Mouse (Mus musculus) CH12.LX (cell line): ENCODE measurements around the gene Ankib1. TPM values are rescaled to one million over a fixed set of nuclear protein-coding genes. Genes with fewer than 3 reads are reported as not detected.

Source experiments
- DNase-seq: peaks from one replicate; pipeline ENCODE4 v3.0.0-alpha.2; 2013; ENCODE audit errors: extremely low read depth
- H3K27ac ChIP-seq: 2 replicates; pipeline ENCODE4 v1.5.1; 2012; ENCODE audit warnings: low read depth, mild to moderate bottlenecking, control low read depth, moderate library complexity; ENCODE audit not compliant: insufficient read depth
- H3K27me3 ChIP-seq: replicated peaks from 2 replicates; pipeline ENCODE3; 2012; ENCODE audit warnings: inconsistent platforms
- H3K36me3 ChIP-seq, 2 experiments: replicated peaks in 1 of 2; 2 replicates each; pipeline versions ENCODE3 to v1.6.1; 2012; ENCODE audit warnings: inconsistent platforms in 1 of 2, low read length in 1 of 2, mild to moderate bottlenecking in 1 of 2, mixed read lengths in 1 of 2, moderate library complexity in 1 of 2; ENCODE audit not compliant: control insufficient read depth in 1 of 2, insufficient read depth in 1 of 2
- H3K4me1 ChIP-seq, 2 experiments: 2 replicates each; pipeline ENCODE4 v1.6.1; 2012; ENCODE audit warnings: inconsistent platforms in 1 of 2, moderate library complexity in 1 of 2; ENCODE audit not compliant: insufficient read depth in 2 of 2, control insufficient read depth in 1 of 2
- H3K4me2 ChIP-seq: 2 replicates; pipeline ENCODE4 v1.6.1; 2012; ENCODE audit warnings: low read depth, mild to moderate bottlenecking, control low read depth; ENCODE audit not compliant: poor library complexity, insufficient read depth, severe bottlenecking
- H3K4me3 ChIP-seq, 3 experiments: fragments of 150-350 bp in 1 of 3; sonication (generic) in 1 of 3; replicated peaks in 1 of 3; 2 replicates each; pipeline versions ENCODE3 to v1.5.1; 2011 to 2012; ENCODE audit warnings: low read depth in 2 of 3, low read length in 2 of 3, mild to moderate bottlenecking in 2 of 3, moderate library complexity in 2 of 3, control low read depth in 1 of 3, improper control_type of control experiment in 1 of 3, inconsistent platforms in 1 of 3, mixed read lengths in 1 of 3; ENCODE audit not compliant: poor library complexity in 1 of 3
- H3K79me2 ChIP-seq: replicated peaks from 2 replicates; pipeline ENCODE4 v1.6.1; 2012; ENCODE audit warnings: mild to moderate bottlenecking, moderate library complexity; ENCODE audit not compliant: control insufficient read depth, poor library complexity, insufficient read depth, severe bottlenecking; ENCODE audit errors: extremely low read depth
- H3K9ac ChIP-seq: 2 replicates; pipeline ENCODE4 v1.6.1; 2012; ENCODE audit warnings: low read depth, mild to moderate bottlenecking, control low read depth, moderate library complexity; ENCODE audit not compliant: insufficient read depth
- H3K9me3 ChIP-seq: replicated peaks from 2 replicates; pipeline ENCODE3; 2012; ENCODE audit warnings: low read length, inconsistent platforms, mixed read lengths
- BHLHE40 ChIP-seq: IDR thresholded peaks from 2 replicates; pipeline ENCODE4 v1.6.1; 2011; ENCODE audit warnings: mild to moderate bottlenecking, low read depth, low read length, improper control_type of control experiment
- CTCF ChIP-seq, 2 experiments: IDR thresholded peaks in 1 of 2; conservative IDR thresholded peaks in 1 of 2; 2 replicates each; pipeline ENCODE4 v1.5.1; 2011 to 2012; ENCODE audit warnings: low read depth in 2 of 2, low read length in 2 of 2, improper control_type of control experiment in 1 of 2, inconsistent platforms in 1 of 2, mild to moderate bottlenecking in 1 of 2, moderate library complexity in 1 of 2
- EP300 ChIP-seq: IDR thresholded peaks from 2 replicates; pipeline ENCODE4 v1.6.1; 2011; ENCODE audit warnings: low read length, improper control_type of control experiment
- ETS1 ChIP-seq: conservative IDR thresholded peaks from 2 replicates; pipeline ENCODE4 v1.6.1; 2012; ENCODE audit warnings: low read depth, mild to moderate bottlenecking, inconsistent platforms, low read length, improper control_type of control experiment, moderate library complexity
- IRF4 ChIP-seq: IDR thresholded peaks from 2 replicates; pipeline ENCODE4 v1.6.1; 2014; ENCODE audit warnings: low read depth, mild to moderate bottlenecking, inconsistent platforms, low read length, improper control_type of control experiment
- JUN ChIP-seq: IDR thresholded peaks from 2 replicates; pipeline ENCODE4 v1.6.1; 2011; ENCODE audit warnings: low read depth, mild to moderate bottlenecking, low read length, improper control_type of control experiment, moderate library complexity; ENCODE audit not compliant: insufficient read depth
- KAT2A ChIP-seq: IDR thresholded peaks from 2 replicates; pipeline ENCODE4 v1.6.1; 2012; ENCODE audit warnings: low read length, improper control_type of control experiment, inconsistent platforms; ENCODE audit not compliant: insufficient replicate concordance
- MAFK ChIP-seq: IDR thresholded peaks from 2 replicates; pipeline ENCODE4 v1.6.1; 2011; ENCODE audit warnings: low read length, improper control_type of control experiment; ENCODE audit not compliant: insufficient replicate concordance
- MEF2A ChIP-seq: IDR thresholded peaks from 2 replicates; pipeline ENCODE4 v1.6.1; 2014; ENCODE audit warnings: low read depth, mild to moderate bottlenecking, inconsistent platforms, low read length, improper control_type of control experiment, borderline replicate concordance
- MXI1 ChIP-seq: IDR thresholded peaks from 2 replicates; pipeline ENCODE4 v1.6.1; 2011; ENCODE audit warnings: mild to moderate bottlenecking, low read depth, low read length, improper control_type of control experiment
- MYC ChIP-seq: IDR thresholded peaks from 2 replicates; pipeline ENCODE4 v1.6.1; 2011; ENCODE audit warnings: low read depth, mild to moderate bottlenecking, improper control_type of control experiment, low read length
- NRF1 ChIP-seq: IDR thresholded peaks from 2 replicates; pipeline ENCODE4 v1.6.1; 2014; ENCODE audit warnings: low read depth, mild to moderate bottlenecking, inconsistent platforms, low read length, improper control_type of control experiment, moderate library complexity
- PAX5 ChIP-seq: IDR thresholded peaks from 2 replicates; pipeline ENCODE4 v1.6.1; 2012; ENCODE audit warnings: low read length, inconsistent platforms, mixed read lengths
- POLR2AphosphoS2 ChIP-seq: IDR thresholded peaks from 2 replicates; pipeline ENCODE4 v1.6.1; 2011; ENCODE audit warnings: low read depth, low read length, improper control_type of control experiment
- RAD21 ChIP-seq: IDR thresholded peaks from 2 replicates; pipeline ENCODE4 v1.6.1; 2011; ENCODE audit warnings: low read depth, mild to moderate bottlenecking, low read length, improper control_type of control experiment, moderate library complexity
- RCOR1 ChIP-seq: conservative IDR thresholded peaks from 2 replicates; pipeline ENCODE4 v1.6.1; 2012; ENCODE audit warnings: low read depth, mild to moderate bottlenecking, inconsistent platforms, low read length, improper control_type of control experiment
- SIN3A ChIP-seq: IDR thresholded peaks from 2 replicates; pipeline ENCODE4 v1.6.1; 2012; ENCODE audit warnings: low read length, improper control_type of control experiment, inconsistent platforms
- SMC3 ChIP-seq: IDR thresholded peaks from 2 replicates; pipeline ENCODE4 v1.6.1; 2011; ENCODE audit warnings: low read depth, low read length, improper control_type of control experiment
- TBP ChIP-seq: conservative IDR thresholded peaks from 2 replicates; pipeline ENCODE4 v1.6.1; 2011; ENCODE audit warnings: low read depth, low read length, improper control_type of control experiment
- TCF12 ChIP-seq: IDR thresholded peaks from 2 replicates; pipeline ENCODE4 v1.6.1; 2014; ENCODE audit warnings: low read depth, mild to moderate bottlenecking, inconsistent platforms, low read length, improper control_type of control experiment
- ZKSCAN1 ChIP-seq: IDR thresholded peaks from 2 replicates; pipeline ENCODE4 v1.6.1; 2012; ENCODE audit warnings: low read depth, inconsistent platforms, low read length, improper control_type of control experiment, borderline replicate concordance
- ZMIZ1 ChIP-seq: IDR thresholded peaks from 2 replicates; pipeline ENCODE4 v1.6.1; 2012; ENCODE audit warnings: low read depth, mild to moderate bottlenecking, inconsistent platforms, low read length, improper control_type of control experiment
- dilution Hi-C: fragments of 300-500 bp; cut with MboI; formaldehyde crosslinking; loops from 2 replicates; pipeline ENCODE4 v1.14.3; 2020; ENCODE audit warnings: low sequenced_read_pairs; ENCODE audit not compliant: extremely low pct_unique_long_range_greater_than_20kb, extremely low pct_ligation_motif_present
- in situ Hi-C: fragments of 300-500 bp; cut with MboI; formaldehyde crosslinking; loops from 3 replicates; pipeline ENCODE4 v1.14.3; 2019; ENCODE audit warnings: low sequenced_read_pairs, low pct_ligation_motif_present, low pct_unique_long_range_greater_than_20kb, mixed read lengths
- polyA plus RNA-seq: library from polyadenylated mRNA; unstranded; fragments of >175 nt; gene quantifications from 2 replicates; pipeline ENCODE4 v1.2.1, GENCODE M21; 2012; ENCODE audit warnings: low read depth; ENCODE audit not compliant: insufficient read length
- total RNA-seq, 2 experiments: library from RNA; depleted of rRNA; stranded (reverse); fragments of 300-350 nt in 1 of 2; fragments of >200 nt in 1 of 2; gene quantifications; 2 replicates each; pipeline ENCODE4 v1.2.3; 2012 to 2014

Ankib1 gene
- total and polyA plus RNA-seq, 3 experiments = 13.7 to 19.3 (median 16.6) TPM

GRCm38 (mm10) chr5:3783947-3784681 is 18.6 kb downstream of the Ankib1 start:
- dilution Hi-C loops (no loop called here), in situ Hi-C loops (no loop called here)
- no peak for DNase-seq
- peaks cover 0 to 21% of the 10 kb centered on the region in 2 experiments for H3K36me3 ChIP-seq
- H3K9me3 ChIP-seq = no peaks in the 10 kb centered on the region
- H3K27me3 ChIP-seq = no peaks in the 10 kb centered on the region
- no peak overlapping the region for H3K9ac ChIP-seq
- no peak overlapping the region for H3K4me3 ChIP-seq
- no peaks in the 10 kb centered on the region for H3K4me1 ChIP-seq
- no peak overlapping the region for H3K4me2 ChIP-seq
- H3K79me2 ChIP-seq = peaks cover 5% of the 10 kb centered on the region; the same call in 1 of the 2 replicates
- TF ChIP-seq SIN3A = no peak
- TF ChIP-seq, all 38 proteins: peak for 0
- H3K27ac ChIP-seq = no peak overlapping the region

GRCm38 (mm10) chr5:3782670-3783069 is 20.1 kb downstream of the Ankib1 start:
- in situ Hi-C loops = no loop called here
- Histone ChIP-seq H3K9me3 (no peaks in the 10 kb centered on the region), H3K9ac (no peak overlapping the region), H3K4me1 (no peaks in the 10 kb centered on the region), H3K27ac (no peak overlapping the region), H3K79me2 (peaks cover 5% of the 10 kb centered on the region; the same call in 1 of the 2 replicates), H3K4me3 (no peak overlapping the region), H3K36me3 (peaks cover 0 to 23% of the 10 kb centered on the region in 2 experiments), H3K4me2 (no peak overlapping the region), H3K27me3 (no peaks in the 10 kb centered on the region)
- dilution Hi-C loops = no loop called here
- peak; percentile 38; the same call in 1 of the 2 replicates for TF ChIP-seq SMC3
- TF ChIP-seq RAD21 = peak; percentile 19
- TF ChIP-seq PAX5 = no peak
- no peak for TF ChIP-seq RCOR1
- TF ChIP-seq CTCF (conservative IDR thresholded peaks at IDR 0.05 in 1 of 2, IDR thresholded peaks at IDR 0.05 in 1 of 2; ENCODE audit: low read depth in 2 of 2, low read length in 2 of 2) = peak; percentile 32 to 55
- peak; percentile 17 for DNase-seq

- Histone ChIP-seq H3K9me3 (no peaks in the 10 kb centered on the region), H3K27ac (no peak overlapping the region), H3K36me3 (peaks cover 0 to 20% of the 10 kb centered on the region in 2 experiments), H3K9ac (no peak overlapping the region), H3K79me2 (no peaks in the 10 kb centered on the region; the same call in 1 of the 2 replicates), H3K4me2 (no peak overlapping the region), H3K27me3 (no peaks in the 10 kb centered on the region), H3K4me1 (peaks cover 0 to 26% of the 10 kb centered on the region in 2 experiments; a peak in 2 of 4 replicates), H3K4me3 (no peak overlapping the region)
- no peak for DNase-seq
- in situ Hi-C loops (no loop called here), dilution Hi-C loops (no loop called here)
- TF ChIP-seq ZMIZ1 (no peak), NRF1 (no peak), MEF2A (no peak), MXI1 (no peak), TCF12 (no peak), POLR2AphosphoS2 (no peak), TBP (no peak), MYC (no peak), ZKSCAN1 (no peak), ETS1 (no peak), BHLHE40 (no peak), EP300 (no peak), IRF4 (no peak), KAT2A (no peak), MAFK (no peak), RAD21 (no peak), JUN (no peak)
These were observed 30.7 kb downstream of the Ankib1 start for GRCm38 (mm10) chr5:3772017-3772416.
